Mouse (Mus musculus): Measurements from ENCODE around the gene Mettl1. TPM values are rescaled to one million over a fixed set of nuclear protein-coding genes. Genes with fewer than 3 reads are reported as not detected.

Mettl1 gene
- polyA plus RNA-seq, 1 experiment from 2014 or later: 37.4 TPM

DNA sequence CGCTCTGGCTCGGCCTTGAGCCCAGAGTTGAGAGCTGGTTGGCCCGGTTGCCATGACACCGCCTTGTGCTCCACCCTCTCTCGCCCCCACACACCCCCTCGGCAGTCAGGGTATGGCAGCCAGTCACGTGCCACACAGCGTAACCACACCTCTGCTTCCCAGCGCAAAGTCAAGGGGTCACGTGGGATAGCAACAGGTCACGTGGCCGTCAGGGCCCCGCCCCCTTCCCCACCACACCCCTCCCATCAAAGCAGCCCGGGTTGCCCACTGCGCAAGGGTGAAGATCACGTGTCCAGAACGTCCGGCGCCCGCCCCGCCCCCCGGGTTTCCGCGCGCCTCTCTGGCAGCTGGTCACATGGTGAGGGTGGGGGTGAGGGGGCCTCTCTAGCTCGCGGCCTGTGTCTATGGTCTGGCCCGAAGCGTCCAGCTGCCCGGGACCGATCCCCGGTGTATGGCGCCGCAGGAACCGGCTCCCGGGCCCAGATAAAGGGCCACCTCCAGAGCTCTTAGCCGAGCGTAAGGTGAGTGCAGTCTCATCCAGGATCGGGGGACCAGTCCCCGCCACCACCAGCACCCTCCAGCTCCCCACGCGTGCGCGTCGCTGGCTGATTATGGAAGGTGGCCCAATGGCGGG lies 22.1 kb downstream of the Mettl1 start, which contains the start of gene Cdk4:
Gene Cdk4 (plus strand): TSS at position 296 of the 634 bp plus-strand sequence.
- peak within 1 kb of the TSS; percentile 92 for H3K9ac ChIP-seq (ENCODE audit: low read depth, low read length)

DNA sequence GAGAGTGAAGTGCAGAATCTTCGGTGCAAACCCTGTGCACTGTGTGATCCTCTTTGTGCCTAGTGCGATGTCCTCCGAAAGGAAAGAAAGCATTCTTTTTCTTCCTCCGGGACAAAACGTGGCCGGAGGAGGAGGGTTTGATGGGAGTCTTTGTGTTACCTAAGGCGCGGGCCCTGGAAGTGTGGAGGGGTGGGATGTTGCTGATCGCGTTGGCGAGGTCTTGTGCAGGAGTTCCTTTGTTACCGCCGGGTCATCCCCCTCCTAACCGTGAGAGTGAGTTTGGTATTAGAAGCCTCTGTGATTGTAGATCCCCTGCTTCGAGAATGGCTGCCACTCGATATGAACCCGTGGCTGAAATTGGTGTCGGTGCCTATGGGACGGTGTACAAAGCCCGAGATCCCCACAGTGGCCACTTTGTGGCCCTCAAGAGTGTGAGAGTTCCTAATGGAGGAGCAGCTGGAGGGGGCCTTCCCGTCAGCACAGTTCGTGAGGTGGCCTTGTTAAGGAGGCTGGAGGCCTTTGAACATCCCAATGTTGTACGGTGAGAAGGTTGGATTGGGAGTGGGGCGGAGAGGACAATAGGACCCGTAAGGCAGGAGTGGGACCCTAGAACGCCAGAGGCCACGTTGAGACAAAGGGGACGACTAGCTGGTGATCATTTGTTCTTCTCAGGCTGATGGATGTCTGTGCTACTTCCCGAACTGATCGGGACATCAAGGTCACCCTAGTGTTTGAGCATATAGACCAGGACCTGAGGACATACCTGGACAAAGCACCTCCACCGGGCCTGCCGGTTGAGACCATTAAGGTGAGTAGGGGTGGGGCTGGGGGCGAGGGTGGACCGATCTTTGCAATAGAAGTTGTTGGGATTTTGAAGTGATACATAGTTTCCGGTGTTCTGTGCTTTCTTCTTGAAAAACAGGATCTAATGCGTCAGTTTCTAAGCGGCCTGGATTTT lies 23.0 kb downstream of the Mettl1 start:
- no peak for TF ChIP-seq CTCF (IDR thresholded peaks at IDR 0.05; ENCODE audit: low read depth)
- no peak for ATAC-seq (replicated peaks; ENCODE audit: low FRiP score, low read depth)
- H3K27ac ChIP-seq: peak overlapping the region; percentile 86
- peak overlapping the region; percentile 92 for H3K9ac ChIP-seq (ENCODE audit: low read depth, low read length)
- peak overlapping the region; percentile 88 for H3K4me2 ChIP-seq (ENCODE audit: low read length)
- DNase-seq (ENCODE audit: low spot score): no peak
- peaks cover 35% of the 10 kb centered on the region for H3K36me3 ChIP-seq (ENCODE audit: insufficient read depth, low read length)
- H3K4me1 ChIP-seq (replicated peaks; ENCODE audit: insufficient read depth, low read length): peaks cover 14% of the 10 kb centered on the region
- H3K9me3 ChIP-seq (replicated peaks; ENCODE audit: low read length): no peaks in the 10 kb centered on the region
- peak overlapping the region; percentile 82 for H3K4me3 ChIP-seq (replicated peaks; ENCODE audit: low read depth, low read length)
- 9% methylated on average over 37 of the region's 37 CpGs for WGBS
- H3K27me3 ChIP-seq (ENCODE audit: insufficient read depth, low read length): no peaks in the 10 kb centered on the region

More for the DNA sequence above, 22.1 kb downstream of the Mettl1 start, which contains the start of gene Cdk4:
- Histone ChIP-seq H3K4me3 (replicated peaks; ENCODE audit: low read depth, low read length) (peak within 1 kb of the TSS; percentile 82), H3K4me1 (replicated peaks; ENCODE audit: insufficient read depth, low read length) (peaks cover 7% of the 10 kb centered on the region), H3K27ac (peak within 1 kb of the TSS; percentile 86), H3K36me3 (ENCODE audit: insufficient read depth, low read length) (peaks cover 33% of the 10 kb centered on the region), H3K4me2 (ENCODE audit: low read length) (peak within 1 kb of the TSS; percentile 88), H3K27me3 (ENCODE audit: insufficient read depth, low read length) (no peaks in the 10 kb centered on the region), H3K9me3 (replicated peaks; ENCODE audit: low read length) (no peaks in the 10 kb centered on the region)
- 1% methylated on average over 46 of the region's 46 CpGs for WGBS
- DNase-seq (ENCODE audit: low spot score) (peak; percentile 99), ATAC-seq (replicated peaks; ENCODE audit: low FRiP score, low read depth) (peak; percentile 92)
- TF ChIP-seq CTCF (IDR thresholded peaks at IDR 0.05; ENCODE audit: low read depth): 0 out of 2 replicates have a peak, but pooled peaks have one; percentile 7

DNA sequence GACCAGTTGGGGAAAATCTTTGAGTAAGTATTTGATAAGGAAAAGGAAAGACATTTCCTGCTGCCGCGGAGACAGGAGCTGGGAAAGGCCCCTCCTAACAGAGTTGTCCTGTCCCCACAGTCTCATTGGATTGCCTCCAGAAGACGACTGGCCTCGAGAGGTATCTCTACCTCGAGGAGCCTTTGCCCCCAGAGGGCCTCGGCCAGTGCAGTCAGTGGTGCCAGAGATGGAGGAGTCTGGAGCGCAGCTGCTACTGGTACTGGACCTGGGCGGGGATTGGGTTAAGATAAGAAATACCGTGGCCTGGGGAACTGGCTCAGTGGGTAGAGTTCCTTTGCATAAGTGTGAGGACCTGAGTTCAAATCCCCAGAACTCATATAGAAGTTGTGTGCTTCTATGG lies 24.8 kb downstream of the Mettl1 start:
- H3K27ac ChIP-seq: no peak overlapping the region
- DNase-seq (ENCODE audit: low spot score): no peak
- no peak overlapping the region for H3K4me3 ChIP-seq (replicated peaks; ENCODE audit: low read depth, low read length)
- H3K36me3 ChIP-seq (ENCODE audit: insufficient read depth, low read length): peaks cover 35% of the 10 kb centered on the region
- H3K4me1 ChIP-seq (replicated peaks; ENCODE audit: insufficient read depth, low read length): peaks cover 19% of the 10 kb centered on the region
- WGBS: 84% methylated on average over 9 of the region's 9 CpGs
- no peak overlapping the region for H3K9ac ChIP-seq (ENCODE audit: low read depth, low read length)
- ATAC-seq (replicated peaks; ENCODE audit: low FRiP score, low read depth): no peak
- no peaks in the 10 kb centered on the region for H3K27me3 ChIP-seq (ENCODE audit: insufficient read depth, low read length)
- H3K9me3 ChIP-seq (replicated peaks; ENCODE audit: low read length): no peaks in the 10 kb centered on the region
- H3K4me2 ChIP-seq (ENCODE audit: low read length): no peak overlapping the region
- no peak for TF ChIP-seq CTCF (IDR thresholded peaks at IDR 0.05; ENCODE audit: low read depth)

DNA sequence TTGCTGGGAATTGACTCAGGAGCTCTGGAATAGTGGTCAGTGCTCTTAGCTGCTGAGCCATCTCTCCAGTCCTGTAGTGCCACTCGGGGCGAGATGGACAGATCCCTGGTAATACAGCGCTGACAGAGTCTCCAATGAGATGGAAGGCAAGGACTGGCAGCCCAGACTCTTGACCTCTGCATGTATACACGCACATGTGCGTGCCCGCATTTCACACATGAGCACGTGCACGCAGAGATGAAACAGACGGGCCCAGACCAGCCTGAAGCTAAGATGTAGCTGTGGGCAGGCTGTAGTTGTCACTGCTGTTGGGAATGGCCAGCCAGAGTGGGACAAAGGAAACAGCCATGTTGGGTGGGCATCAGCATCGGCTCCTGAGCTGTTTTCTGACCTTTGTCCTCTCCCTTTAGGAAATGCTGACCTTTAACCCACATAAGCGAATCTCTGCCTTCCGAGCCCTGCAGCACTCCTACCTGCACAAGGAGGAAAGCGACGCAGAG lies 25.4 kb downstream of the Mettl1 start:
- no peaks in the 10 kb centered on the region for H3K9me3 ChIP-seq (replicated peaks; ENCODE audit: low read length)
- H3K4me1 ChIP-seq (replicated peaks; ENCODE audit: insufficient read depth, low read length): peaks cover 23% of the 10 kb centered on the region
- WGBS: 91% methylated on average over 14 of the region's 14 CpGs
- ATAC-seq (replicated peaks; ENCODE audit: low FRiP score, low read depth): no peak
- no peak for TF ChIP-seq CTCF (IDR thresholded peaks at IDR 0.05; ENCODE audit: low read depth)
- peaks cover 35% of the 10 kb centered on the region for H3K36me3 ChIP-seq (ENCODE audit: insufficient read depth, low read length)
- H3K9ac ChIP-seq (ENCODE audit: low read depth, low read length): no peak overlapping the region
- H3K4me2 ChIP-seq (ENCODE audit: low read length): no peak overlapping the region
- DNase-seq (ENCODE audit: low spot score): no peak
- H3K4me3 ChIP-seq (replicated peaks; ENCODE audit: low read depth, low read length): no peak overlapping the region
- H3K27ac ChIP-seq: no peak overlapping the region
- H3K27me3 ChIP-seq (ENCODE audit: insufficient read depth, low read length): no peaks in the 10 kb centered on the region

DNA sequence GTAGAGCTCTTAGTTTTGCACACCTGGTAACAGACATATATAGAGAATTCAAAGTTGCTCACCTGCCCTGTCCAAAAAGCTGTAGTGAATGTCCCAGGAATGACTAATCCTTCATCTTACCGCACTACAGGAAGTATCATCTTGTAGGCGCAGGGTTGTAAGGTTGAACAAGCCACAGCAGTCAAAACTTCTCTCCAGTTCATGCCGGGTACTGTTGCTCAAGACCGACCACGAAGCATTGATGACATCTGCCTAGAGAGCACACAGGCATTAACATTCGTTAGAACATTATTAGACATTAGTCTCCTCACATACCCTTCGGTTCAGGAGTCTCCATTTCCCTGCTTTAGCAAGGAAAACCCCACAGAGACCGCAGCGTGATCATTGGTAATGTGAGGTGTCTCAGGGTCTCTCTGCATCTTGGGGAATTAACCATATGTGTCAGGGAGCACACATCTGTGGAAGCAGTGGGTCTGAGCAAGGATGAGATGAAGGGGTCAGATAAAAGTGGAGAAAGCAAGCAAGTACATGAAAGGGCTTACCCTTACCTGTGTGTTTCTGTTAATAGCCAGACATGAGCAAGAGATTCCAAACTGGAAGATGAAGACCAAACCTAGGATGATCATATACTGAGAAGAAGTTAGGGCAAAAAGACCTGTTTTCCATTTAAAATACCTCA lies 27.3 kb downstream of the Mettl1 start:
- no peak for ATAC-seq (replicated peaks; ENCODE audit: low FRiP score, low read depth)
- Histone ChIP-seq H3K9me3 (replicated peaks; ENCODE audit: low read length) (no peaks in the 10 kb centered on the region), H3K9ac (ENCODE audit: low read depth, low read length) (no peak overlapping the region), H3K36me3 (ENCODE audit: insufficient read depth, low read length) (peaks cover 35% of the 10 kb centered on the region), H3K4me2 (ENCODE audit: low read length) (peak overlapping the region; percentile 73; the same call in 1 of the 2 replicates), H3K4me3 (replicated peaks; ENCODE audit: low read depth, low read length) (no peak overlapping the region), H3K4me1 (replicated peaks; ENCODE audit: insufficient read depth, low read length) (peaks cover 23% of the 10 kb centered on the region), H3K27ac (no peak overlapping the region), H3K27me3 (ENCODE audit: insufficient read depth, low read length) (no peaks in the 10 kb centered on the region)
- 70% methylated on average over 9 of the region's 9 CpGs for WGBS
- no peak for TF ChIP-seq CTCF (IDR thresholded peaks at IDR 0.05; ENCODE audit: low read depth)
- DNase-seq (ENCODE audit: low spot score): no peak
